Mouse (Mus musculus) right cerebral cortex, postnatal 4 days (tissue): ENCODE data around the gene Per1.

Source experiments
- DNase-seq: peaks from one replicate; pipeline ENCODE4 v3.0.0-alpha.2; 2022

The Per1 gene

DNA sequence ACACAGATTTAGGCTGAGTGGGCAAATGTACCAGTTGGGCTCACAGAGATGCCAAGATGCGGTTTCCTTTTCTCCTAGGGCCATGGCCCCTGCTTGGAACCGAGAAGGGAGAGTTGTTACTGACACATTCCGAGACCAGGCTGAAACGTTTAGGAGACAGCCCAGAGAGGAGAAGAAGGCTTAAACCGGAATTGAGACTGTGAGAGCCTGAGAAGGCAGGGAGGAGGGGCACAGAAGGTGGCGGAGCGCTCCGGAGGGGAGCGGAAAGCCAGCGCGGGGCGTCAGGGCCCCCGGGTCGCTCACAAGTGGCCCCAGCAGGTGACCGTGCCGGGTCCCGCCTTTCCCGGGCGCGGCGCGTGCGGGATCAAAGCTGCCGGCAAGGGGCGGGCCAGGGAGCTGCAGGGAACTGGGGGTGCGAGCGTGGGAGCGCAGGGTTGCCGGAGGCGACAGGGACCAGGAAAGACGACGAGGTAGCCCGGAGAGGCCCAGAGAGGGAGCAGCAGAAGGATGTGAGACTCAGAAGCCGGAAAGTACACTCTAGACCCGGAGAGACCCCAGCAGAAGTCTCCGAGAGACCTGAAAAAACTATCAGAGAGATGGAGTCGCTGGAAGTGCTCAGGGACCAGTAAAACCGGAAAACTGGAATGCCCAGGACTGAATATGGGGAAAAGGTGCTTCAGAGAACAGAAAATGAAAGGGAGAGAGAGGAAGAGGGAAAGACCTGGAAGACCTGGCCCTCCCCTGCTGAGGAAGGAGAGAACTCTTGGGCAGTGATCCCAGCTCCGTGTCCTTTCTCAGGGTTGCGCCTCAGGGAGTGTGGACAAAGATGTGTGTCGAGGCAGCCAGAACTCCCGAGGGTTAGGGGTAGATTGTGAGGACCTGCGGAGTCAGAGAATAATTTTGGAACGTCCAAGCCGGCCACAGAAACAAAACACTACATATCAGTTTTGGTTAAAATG, 23.0 kb downstream of the Per1 start:
- peak; percentile 49 for DNase-seq

GRCm38 (mm10) chr11:69118765-69119164, 23.7 kb downstream of the Per1 start:
- DNase-seq: peak; percentile 84

DNA sequence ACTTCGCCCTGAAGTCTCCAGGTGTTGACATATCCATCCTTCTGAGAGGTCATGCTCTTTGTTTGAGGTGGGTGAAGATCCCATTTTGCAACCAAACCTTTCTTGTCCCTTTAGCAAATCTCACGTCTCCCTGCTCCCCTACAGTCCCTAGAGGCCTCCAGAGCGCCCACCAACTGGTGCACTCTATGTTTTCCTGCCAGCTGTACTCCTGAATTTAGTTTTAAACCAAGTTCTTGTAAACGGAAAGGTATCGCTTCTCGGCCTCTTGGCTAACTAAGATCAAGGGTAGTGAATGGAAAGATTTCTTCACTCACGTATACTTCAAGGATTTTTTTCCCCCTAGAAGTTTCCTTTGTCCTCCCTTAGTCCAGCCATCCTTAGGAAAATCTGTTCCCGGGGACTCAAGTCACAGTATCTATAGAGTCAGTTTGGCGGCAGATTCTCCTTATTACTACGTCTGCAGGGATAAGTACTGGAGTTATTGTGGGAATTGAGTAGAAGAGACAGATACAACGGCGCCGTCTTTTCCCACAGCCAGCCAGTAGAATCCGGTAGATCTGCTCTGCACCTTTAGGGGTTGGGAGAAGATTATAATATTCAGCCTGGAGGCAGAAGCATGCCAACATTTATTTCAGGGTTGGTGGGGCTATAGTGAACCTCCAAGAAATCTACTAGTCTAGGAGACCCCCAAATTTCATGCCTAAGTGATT, 24.6 kb downstream of the Per1 start:
- no peak for DNase-seq

DNA sequence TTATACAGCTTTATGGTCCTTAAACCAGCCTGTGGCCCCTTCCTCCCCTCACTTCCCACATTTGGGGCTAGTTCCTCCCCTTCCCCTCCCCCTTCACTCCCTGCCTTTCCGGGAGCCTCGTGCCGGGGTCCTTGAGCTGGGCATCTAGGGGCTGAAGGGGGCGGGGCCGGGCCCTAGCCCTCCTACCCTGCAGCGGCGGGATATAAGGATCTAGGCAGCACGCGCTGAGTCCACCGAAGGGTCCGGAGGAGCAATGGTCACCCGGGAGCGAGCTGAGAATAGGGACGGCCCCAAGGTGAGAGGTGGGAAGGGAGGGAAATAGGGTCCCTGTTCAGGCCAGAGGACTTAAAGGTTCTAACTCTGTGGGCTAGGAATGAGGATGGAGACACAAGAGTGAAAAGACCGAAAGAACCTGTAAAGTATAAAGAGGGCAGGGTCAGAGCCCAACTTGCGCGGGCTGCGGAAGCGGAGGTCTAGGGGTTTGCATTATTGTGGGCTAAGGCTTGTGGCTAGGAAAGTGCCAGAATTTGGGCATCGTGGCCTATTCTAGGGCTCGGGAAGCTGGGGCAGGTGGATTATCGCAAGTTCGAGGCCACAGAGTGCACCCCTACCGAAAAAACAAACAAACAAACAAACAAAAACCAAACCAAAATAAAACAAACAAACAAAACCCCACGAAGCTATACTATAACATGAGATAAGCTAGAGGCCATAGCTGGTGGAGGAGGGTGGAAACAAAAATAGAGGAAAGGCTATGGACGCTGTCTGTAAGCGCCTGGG, 25.4 kb downstream of the Per1 start, which contains the start of gene Hes7:
TSS of gene Hes7 (plus strand) at position 184 of the 780 bp plus-strand sequence.
- no peak for DNase-seq

- DNase-seq: no peak
These were observed 26.2 kb downstream of the Per1 start for GRCm38 (mm10) chr11:69121001-69121740.

- DNase-seq: peak; percentile 71
These were observed 26.8 kb downstream of the Per1 start for GRCm38 (mm10) chr11:69121741-69122335.

DNA sequence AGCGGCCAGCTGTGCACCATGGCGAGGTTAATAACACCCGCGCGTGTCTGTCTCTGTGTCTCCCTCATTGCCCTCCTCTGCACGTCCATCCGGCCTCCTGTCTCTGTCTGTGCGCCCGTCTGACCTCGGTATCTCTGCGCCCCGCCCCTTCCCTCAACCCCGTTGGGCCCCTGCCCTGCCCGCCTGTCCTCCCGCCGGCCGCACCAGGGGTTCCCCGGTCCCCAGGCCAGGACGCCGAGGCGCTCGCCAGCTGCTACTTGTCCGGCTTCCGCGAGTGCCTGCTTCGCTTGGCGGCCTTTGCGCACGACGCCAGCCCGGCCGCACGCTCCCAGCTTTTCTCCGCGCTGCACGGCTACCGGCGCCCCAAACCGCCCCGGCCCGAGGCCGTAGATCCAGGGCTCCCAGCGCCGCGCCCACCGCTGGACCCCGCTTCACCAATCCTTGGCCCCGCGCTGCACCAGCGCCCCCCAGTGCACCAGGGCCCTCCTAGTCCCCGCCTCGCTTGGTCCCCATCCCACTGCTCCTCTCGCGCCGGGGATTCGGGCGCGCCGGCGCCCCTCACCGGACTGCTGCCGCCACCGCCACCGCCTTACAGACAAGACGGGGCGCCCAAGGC, 27.4 kb downstream of the Per1 start, which contains the start of gene 9130213A22Rik:
TSS of gene 9130213A22Rik (minus strand) at position 254 of the 616 bp plus-strand sequence.
- DNase-seq: peak; percentile 86

DNA sequence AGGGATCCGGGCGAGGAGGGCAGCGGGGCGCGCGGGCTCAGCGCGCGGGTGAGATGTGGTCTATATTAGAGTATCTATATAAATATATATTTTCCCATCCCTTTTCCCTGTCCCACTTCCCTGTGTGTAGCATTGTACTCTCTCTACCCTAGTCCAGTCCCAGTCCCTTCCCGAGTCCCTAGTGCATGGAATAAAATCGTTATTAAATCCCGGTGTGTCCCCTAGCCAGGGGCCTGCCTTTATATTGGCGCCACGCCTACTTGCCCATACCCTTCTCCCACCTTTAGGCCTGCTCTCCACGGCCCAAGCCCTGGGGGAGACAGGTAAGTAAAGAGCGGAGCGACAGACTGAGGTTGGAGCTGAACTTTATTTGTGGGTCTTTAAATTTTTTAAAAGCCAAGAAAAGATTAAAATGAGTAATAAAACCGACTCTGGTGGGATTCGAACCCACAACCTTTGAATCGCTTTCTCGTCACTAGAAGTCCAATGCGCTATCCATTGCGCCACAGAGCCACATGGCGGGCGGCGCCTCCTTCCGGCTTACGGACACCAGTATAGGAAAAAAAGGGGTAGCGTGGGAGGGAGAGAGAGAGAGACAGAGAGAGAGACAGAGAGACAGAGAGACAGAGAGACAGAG, 28.2 kb downstream of the Per1 start:
- peak; percentile 92 for DNase-seq

DNA sequence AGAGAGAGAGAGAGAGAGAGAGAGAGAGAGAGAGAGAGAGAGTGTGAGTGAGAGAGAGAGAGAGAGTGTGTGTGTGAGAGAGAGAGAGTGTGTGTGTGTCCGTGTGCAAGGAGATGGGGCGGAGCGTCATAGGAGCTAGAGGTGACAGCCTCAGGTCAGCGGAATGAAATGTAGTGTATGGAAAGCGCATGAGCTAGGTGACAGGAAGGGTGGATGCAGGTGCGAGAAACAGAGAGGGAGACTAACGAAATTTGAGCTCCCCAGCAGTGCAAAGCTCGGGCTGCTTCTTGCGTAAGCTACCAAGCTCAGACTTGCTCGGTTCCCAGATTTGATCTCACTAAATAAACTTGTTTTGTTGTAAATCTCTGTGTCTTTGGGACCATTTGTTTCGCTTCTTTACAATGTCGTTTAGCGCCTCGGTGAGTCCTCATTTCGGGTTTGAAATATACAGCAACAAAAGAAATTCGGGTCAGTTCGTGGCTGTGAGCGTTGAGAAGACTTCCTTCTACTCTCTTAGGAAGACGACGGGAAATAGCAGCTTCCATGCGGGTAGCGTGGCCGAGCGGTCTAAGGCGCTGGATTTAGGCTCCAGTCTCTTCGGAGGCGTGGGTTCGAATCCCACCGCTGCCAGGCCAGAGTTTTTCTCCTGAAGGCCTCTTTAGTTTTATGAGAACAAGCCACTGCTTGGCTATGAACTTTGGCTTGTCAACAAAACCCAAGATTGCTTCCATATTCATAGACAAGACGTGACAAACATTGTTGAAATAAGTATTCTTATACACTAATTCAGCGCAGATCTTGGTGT, 28.9 kb downstream of the Per1 start:
- DNase-seq: peak; percentile 93

GRCm38 (mm10) chr11:69124498-69124847, 29.5 kb downstream of the Per1 start:
- DNase-seq: peak; percentile 67

- DNase-seq: peak; percentile 77
These were observed 30.2 kb downstream of the Per1 start for GRCm38 (mm10) chr11:69125041-69125851.

DNA sequence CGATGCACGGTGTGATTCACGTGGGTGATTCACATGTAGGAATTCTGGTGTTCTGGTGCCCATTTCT, 30.7 kb downstream of the Per1 start, which contains the start of gene Aloxe3:
TSS of gene Aloxe3 (plus strand) at position 45 of the 67 bp plus-strand sequence.
- no peak for DNase-seq

DNA sequence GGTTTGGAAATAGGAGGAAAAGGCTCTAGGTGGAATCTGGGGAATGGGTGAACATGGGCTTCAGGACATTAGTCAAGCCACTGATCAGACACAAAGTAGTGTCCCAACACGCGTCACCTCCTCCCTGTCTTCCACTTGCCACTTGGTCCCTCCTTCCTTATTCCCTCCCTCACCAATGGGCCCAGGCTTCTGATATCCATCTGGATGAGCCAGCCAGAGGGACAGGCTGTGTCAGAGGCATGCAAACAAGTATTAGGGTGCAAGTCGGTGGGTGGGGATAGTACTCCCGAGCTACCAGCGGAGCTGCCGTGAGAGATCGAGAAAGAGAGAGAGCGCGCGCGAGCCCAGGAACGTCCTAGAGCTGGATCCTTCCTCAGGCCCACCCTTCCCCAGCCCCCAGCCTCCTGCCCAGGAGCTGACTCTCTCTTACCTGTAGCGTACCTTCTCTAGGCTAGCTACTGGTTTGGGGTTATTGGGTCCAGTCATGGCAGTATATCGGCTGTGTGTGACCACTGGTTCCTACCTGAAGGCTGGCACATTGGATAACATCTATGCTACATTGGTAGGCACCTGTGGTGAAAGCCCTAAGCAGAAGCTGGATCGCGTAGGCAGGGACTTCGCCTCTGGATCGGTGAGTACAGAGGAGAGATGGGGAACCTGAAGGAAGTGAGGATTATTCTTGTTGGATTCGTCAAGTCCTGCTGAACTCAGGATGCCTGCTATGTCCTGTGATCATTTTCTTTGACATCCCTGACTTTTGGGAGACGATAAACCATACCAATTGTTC, 31.1 kb downstream of the Per1 start:
- DNase-seq: peak; percentile 38

- no peak for DNase-seq
These were observed 31.7 kb downstream of the Per1 start for GRCm38 (mm10) chr11:69126706-69127095.

DNA sequence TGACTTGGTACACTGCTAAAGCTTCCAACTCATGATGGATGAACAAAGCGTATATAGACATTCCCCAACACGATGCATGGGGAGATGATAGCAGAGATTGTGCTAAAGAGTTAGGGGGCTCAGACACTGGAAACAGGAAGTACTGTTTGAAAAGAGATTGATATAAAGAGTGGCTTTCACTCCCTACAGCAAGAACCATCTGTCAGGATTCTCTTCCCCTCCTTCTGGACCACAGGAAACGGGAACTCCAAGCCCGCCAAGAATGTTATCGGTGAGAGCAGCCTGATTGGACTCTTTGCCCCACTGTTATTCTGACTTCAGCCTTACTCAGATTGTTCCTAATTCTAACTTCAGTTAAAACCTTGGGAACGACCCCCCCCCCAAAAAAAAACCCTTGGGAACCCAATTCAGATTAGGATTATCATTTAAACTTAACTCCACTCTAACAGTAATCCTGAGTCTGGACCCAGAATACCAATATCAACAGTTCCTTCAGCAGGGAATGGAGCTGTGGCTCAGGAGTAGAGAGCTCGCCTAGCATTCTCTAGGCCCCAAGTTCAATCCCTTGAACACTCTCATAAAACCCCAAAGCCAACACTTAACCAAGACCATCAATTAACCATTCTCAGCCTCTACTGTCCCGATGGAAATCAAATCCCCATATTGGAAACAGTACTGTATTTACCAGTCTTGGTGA, 33.6 kb downstream of the Per1 start:
- no peak for DNase-seq

- no peak for DNase-seq
These were observed 38.5 kb downstream of the Per1 start for GRCm38 (mm10) chr11:69133566-69133922.

DNA sequence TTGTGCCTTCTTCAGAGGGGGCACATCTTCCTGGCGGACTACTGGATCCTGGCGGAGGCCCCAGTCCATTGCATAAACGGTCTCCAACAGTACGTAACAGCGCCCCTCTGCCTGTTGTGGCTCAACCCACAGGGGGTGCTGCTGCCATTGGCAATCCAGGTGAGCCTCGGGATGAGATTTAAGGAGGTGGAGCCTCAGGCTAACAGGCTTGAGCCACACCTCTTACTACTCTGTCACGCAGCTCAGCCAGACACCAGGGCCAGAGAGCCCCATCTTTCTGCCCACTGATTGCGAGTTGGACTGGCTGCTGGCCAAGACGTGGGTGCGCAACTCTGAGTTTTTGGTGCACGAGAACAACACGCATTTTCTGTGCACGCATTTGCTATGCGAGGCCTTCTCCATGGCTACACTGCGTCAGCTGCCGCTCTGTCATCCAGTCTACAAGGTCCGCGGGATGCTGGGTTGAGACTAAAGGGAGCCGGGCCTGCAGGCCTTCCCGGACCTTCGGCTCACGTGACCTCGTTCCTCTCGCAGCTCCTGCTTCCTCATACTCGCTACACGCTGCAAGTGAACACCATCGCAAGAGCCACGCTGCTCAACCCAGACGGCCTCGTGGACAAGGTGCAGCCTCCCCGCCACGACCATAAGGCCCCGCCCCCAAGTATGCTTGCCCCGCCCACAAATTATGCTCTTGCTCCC, 39.1 kb downstream of the Per1 start:
- peak; percentile 71 for DNase-seq

DNA sequence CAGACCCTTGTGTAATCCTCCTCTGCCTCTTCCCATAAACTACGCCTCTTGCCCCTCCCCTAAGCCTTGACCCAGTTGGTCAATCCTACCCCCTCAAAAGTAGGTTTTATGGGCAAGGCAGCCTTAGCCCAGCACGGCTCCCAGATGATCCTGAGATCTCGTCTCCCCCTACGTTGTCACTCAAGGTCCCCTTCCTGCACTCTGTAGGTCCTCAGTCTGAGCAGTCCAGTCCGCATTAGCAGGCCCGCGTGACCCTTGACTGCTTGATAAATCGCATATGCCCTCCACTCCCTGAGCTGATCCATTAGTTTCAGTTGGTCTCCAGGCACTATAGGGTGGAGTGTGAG, 39.6 kb downstream of the Per1 start:
- no peak for DNase-seq
